Comparison of ENCODE assay signal across 8 mouse cellular contexts in genomic region chr15:30172391-30173281, GRCm38 (mm10). TPM values are rescaled to one million over a fixed set of nuclear protein-coding genes. Genes with fewer than 3 reads are reported as not detected.
DNase-seq lines count a peak whose midpoint lies in the region; ATAC-seq and TF ChIP-seq lines count a peak whose summit lies in the region.

Gene Ctnnd2 (plus strand): TSS chr15:30172593.

- TF ChIP-seq CTCF in brain, embryonic 14.5 days (IDR thresholded peaks at IDR 0.05; ENCODE audit: borderline replicate concordance, extremely low read depth, insufficient read depth, insufficient read length) = 0 out of 2 replicates have a peak, but pooled peaks have one; percentile 15

- H3K27ac ChIP-seq in forebrain, embryonic 10.5 days = peak within 1 kb of the TSS; percentile 87
- H3K27ac ChIP-seq in hindbrain, embryonic 13.5 days = peak within 1 kb of the TSS; percentile 99
- peak within 1 kb of the TSS; percentile 70 for H3K27ac ChIP-seq in lung, embryonic 16.5 days (ENCODE audit: low read length)

- H3K9ac ChIP-seq in hindbrain, embryonic 13.5 days = peak within 1 kb of the TSS; percentile 96
- H3K9ac ChIP-seq in lung, embryonic 16.5 days (ENCODE audit: low read length) = peak within 1 kb of the TSS; percentile 71

- ATAC-seq in hindbrain, embryonic 13.5 days (ENCODE audit: low FRiP score) = peak; percentile 89
- peak; percentile 86 for ATAC-seq in lung, embryonic 16.5 days (ENCODE audit: low read depth)

- H3K27me3 ChIP-seq in forebrain, embryonic 10.5 days (ENCODE audit: poor library complexity, severe bottlenecking) = peaks cover 45% of the 10 kb centered on the region
- H3K27me3 ChIP-seq in hindbrain, embryonic 13.5 days = peaks cover 6% of the 10 kb centered on the region; the same call in 1 of the 2 replicates
- H3K27me3 ChIP-seq in lung, embryonic 16.5 days (ENCODE audit: control insufficient read depth, insufficient read depth, low read depth, low read length) = peaks cover 30% of the 10 kb centered on the region

- peaks cover 24% of the 10 kb centered on the region for H3K4me1 ChIP-seq in forebrain, embryonic 10.5 days
- peaks cover 20% of the 10 kb centered on the region for H3K4me1 ChIP-seq in hindbrain, embryonic 13.5 days (replicated peaks)
- peaks cover 3% of the 10 kb centered on the region; the same call in 1 of the 2 replicates for H3K4me1 ChIP-seq in lung, embryonic 16.5 days (replicated peaks; ENCODE audit: control insufficient read depth, insufficient read depth, low read length)

- peak; percentile 46 for TF ChIP-seq POLR2A in brain, embryonic 14.5 days (IDR thresholded peaks at IDR 0.05; ENCODE audit: borderline replicate concordance, extremely low read depth, insufficient read depth, insufficient read length, poor library complexity, severe bottlenecking)

- DNase-seq in ES-CJ7 (ENCODE audit: low read depth, low spot score) = peak; percentile 73
- DNase-seq in brain, embryonic 14.5 days (ENCODE audit: low read depth) = peak; percentile 96
- peak; percentile 79 for DNase-seq in forebrain, embryonic 10.5 days (ENCODE audit: extremely low spot score, low spot score)
- DNase-seq in layer of hippocampus, postnatal 36 days = peak; percentile 84 to 87
- DNase-seq in right cerebral cortex, adult 18-20 months = peak; percentile 91
- no peak for DNase-seq in T-cell, adult 2 months (ENCODE audit: low spot score)

- no peaks in the 10 kb centered on the region for H3K36me3 ChIP-seq in forebrain, embryonic 10.5 days (replicated peaks)
- no peaks in the 10 kb centered on the region for H3K36me3 ChIP-seq in hindbrain, embryonic 13.5 days
- H3K36me3 ChIP-seq in lung, embryonic 16.5 days (ENCODE audit: control insufficient read depth, insufficient read depth, low read length) = no peaks in the 10 kb centered on the region

- H3K9me3 ChIP-seq in forebrain, embryonic 10.5 days = no peaks in the 10 kb centered on the region
- H3K9me3 ChIP-seq in hindbrain, embryonic 13.5 days = no peaks in the 10 kb centered on the region
- no peaks in the 10 kb centered on the region for H3K9me3 ChIP-seq in lung, embryonic 16.5 days (ENCODE audit: control insufficient read depth, low read length)

- H3K4me2 ChIP-seq in hindbrain, embryonic 13.5 days = peak within 1 kb of the TSS; percentile 62
- peak within 1 kb of the TSS; percentile 84 for H3K4me2 ChIP-seq in lung, embryonic 16.5 days (ENCODE audit: low read depth, low read length)

- peak within 1 kb of the TSS; percentile 81 for H3K4me3 ChIP-seq in forebrain, embryonic 10.5 days
- H3K4me3 ChIP-seq in hindbrain, embryonic 13.5 days = peak within 1 kb of the TSS; percentile 80
- peak within 1 kb of the TSS; percentile 71 for H3K4me3 ChIP-seq in lung, embryonic 16.5 days (ENCODE audit: low read length)

- 7% methylated on average over 136 of the region's 136 CpGs for WGBS in forebrain, embryonic 10.5 days
- WGBS in hindbrain, embryonic 13.5 days = under 1% methylated on average over 109 of the region's 136 CpGs
- WGBS in lung, embryonic 16.5 days = under 1% methylated on average over 78 of the region's 136 CpGs

RNA-seq across cellular contexts. Expression of gene Ctnnd2, which starts in this region (rescaled TPM):
- 57.9 and 105 TPM in 2 replicates for polyA plus RNA-seq in brain, embryonic 14.5 days (2012; rRNA removed)
- 23.4 and 25.3 TPM in 2 replicates for polyA plus RNA-seq in forebrain, embryonic 10.5 days (2016; fragmentation: Nextera tagmentation; extraction: Ambion mirVana)
- polyA plus RNA-seq in hindbrain, embryonic 13.5 days (2015; fragmentation: Nextera tagmentation; extraction: Ambion mirVana) = 52.5 and 59.6 TPM in 2 replicates
- 100 to 1,000 TPM; 212 to 226 TPM for total RNA-seq in layer of hippocampus, postnatal 36 days (2021)
- polyA plus RNA-seq in lung, embryonic 16.5 days (2015; fragmentation: Nextera tagmentation; extraction: Ambion mirVana) = 17.2 and 17.9 TPM in 2 replicates
